Mouse (Mus musculus) spleen, postnatal 14 days (tissue): ENCODE measurements around the gene Tnik.

Experiments used
- DNase-seq, 2 experiments: peaks; one replicate each; pipeline ENCODE4 v3.0.0; 2021 to 2022; ENCODE audit warnings: low spot score in 2 of 2

Tnik gene

DNA sequence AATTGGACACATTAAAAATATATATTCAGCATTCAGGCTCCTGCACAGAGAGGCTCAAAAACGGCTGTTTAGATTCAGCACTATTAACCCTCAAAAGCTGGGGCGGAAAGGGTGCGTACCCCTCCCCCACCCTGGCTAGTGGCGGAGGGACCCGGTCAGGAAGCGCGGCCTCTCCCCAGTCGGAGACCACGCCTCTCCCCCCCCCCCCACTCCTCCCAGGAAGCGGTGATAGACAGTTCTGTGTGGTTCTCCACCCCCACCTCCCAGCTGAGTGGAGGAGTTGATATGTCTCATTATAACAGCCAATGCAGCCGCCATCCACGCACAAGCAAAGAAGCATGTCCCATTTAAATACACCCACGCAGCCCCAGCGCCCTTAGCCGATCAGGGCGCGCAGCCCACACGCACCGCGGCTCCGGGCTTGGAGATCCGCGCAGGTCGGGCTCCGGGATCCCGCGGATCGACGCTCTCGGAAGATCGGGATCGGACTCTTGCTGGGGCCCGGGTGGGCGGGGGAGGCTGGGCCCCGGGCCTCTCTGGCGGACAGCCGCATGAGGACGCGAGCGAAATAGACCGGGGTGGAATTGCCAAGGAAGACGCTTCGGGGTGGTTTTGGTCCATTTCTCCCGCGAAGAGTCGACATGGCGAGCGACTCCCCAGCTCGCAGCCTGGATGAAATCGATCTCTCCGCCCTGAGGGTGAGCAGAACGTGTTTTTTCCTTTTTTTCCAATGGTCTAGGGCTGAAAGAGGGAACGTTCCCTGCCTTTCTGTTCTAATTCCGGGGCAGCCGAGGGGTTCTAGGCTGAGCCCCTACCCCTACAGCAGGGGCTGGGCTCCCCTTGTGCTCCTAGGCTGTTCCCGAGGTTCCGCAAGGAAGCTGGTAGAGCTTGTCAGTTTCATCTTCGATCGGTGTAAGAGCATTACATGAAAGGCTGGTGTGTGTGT lies at the start of gene Tnik:
TSS of gene Tnik (plus strand) at position 213 of the 946 bp plus-strand sequence.
- peak; percentile 17 to 30 for DNase-seq

- DNase-seq = no peak
These were observed 48.1 kb upstream of the Tnik start for GRCm38 (mm10) chr3:28214886-28215311.

DNA sequence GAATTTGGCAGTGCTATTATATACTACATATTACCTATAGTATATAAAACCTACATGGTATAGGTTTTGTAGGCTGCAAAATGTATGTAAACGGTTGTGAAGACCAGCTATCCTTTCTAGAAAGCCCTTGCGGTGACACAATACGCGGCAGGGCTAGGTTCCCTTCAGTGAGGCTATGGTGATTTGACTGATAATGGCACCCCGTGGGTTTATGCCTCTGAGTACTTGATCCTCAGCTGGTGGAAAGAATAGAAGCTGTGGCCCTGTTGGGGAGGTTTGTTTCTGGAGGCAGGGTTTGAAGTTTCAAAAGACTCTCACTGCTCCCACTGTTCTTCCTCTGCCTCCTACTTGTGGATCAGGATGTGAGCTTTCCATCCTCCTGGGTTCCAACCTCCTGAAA lies 46.0 kb upstream of the Tnik start:
- no peak for DNase-seq

GRCm38 (mm10) chr3:28219533-28219932 lies 43.5 kb upstream of the Tnik start:
- no peak for DNase-seq

- no peak for DNase-seq
These were observed 43.0 kb upstream of the Tnik start for GRCm38 (mm10) chr3:28219964-28220363.

DNA sequence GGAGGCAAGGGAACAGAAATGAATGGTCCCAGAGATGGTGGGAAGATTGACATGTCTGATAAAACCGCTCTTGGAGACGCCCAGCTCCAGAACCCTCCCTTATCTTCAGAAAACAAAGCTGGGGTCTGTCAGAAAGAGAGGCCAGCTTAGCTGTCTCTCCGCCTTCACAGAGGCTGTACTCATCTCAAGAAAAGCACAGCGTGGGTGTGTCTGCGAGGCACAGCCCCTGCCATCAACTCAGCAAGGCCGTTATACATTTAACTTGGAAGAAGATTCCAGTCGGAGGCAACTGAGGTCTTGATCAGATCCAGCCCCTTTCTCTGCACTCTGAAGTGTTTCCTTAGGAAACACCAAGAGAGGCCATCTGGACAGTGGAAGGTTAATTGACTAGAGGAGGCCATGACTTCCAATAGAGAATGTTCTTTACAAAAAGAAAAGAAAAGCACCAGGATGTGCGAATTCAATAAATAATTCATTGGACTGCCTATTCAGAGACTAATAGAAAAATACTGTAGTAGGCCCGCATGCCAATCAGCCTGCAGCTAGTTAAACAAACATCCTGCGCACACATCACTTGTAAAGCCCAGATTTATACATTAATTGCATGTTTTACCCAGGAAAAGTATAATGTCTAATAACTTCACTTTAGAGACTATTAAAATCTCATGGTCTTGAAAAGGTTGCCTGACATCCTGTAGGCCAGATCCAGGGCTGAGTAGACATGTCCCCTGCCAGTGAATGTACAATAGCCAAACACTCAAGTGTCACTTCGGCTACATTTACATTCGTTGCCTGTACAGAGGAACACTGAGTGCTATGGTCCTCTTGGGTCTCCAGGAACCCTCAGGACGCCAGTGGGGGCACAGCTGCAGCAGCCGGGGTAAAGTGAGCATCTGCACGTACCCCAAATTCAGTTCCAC lies 38.3 kb upstream of the Tnik start:
- no peak for DNase-seq

DNA sequence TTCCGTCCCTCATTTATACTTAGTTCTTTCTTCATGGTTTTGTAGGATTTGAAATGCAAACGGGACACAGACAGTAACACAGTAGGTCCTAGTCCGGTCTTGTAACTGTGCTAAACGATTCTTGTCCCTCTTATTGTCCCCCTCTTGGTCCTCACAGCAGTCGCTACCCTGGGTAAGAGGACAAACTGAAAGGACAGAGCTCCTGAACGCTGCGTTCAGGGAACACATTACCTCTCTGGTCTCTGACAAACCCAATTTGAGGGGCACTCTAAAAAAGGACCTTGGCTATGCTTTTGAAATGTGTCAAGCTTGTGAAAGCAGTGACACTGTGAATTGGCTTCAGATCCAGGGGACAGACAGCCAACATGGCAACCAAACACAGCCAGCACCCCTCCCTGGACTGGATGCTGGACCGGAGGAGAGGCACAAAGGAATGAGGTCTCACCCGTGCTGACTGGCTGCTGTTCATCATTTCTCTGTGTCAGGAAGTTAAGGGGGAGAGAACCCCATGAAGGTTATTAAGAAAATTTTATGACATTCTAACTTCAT lies 37.6 kb upstream of the Tnik start:
- no peak for DNase-seq

DNA sequence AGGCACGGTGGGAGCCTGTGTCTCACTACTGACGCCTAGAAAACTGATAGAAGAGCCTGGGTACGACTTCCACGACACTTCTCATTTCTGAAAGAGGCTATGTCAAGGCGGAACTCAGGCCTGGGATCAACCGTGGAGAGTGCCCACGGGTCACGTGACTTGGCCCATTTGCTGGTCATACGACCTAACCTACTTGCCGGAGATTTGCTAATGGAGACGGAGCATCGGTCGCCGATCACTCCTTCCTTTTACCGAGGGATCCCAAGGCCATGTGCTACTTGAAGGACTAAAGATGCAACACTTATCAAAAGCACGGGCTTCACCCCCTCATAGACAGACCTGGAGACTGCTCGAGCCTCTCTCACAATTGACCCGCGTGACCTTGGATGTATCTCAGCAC lies 36.8 kb upstream of the Tnik start:
- DNase-seq = no peak

GRCm38 (mm10) chr3:28228930-28229329 lies 34.1 kb upstream of the Tnik start:
- DNase-seq = no peak

- DNase-seq = no peak
These were observed 33.5 kb upstream of the Tnik start for GRCm38 (mm10) chr3:28229503-28229902.

GRCm38 (mm10) chr3:28232885-28233284 lies 30.1 kb upstream of the Tnik start:
- no peak for DNase-seq

DNA sequence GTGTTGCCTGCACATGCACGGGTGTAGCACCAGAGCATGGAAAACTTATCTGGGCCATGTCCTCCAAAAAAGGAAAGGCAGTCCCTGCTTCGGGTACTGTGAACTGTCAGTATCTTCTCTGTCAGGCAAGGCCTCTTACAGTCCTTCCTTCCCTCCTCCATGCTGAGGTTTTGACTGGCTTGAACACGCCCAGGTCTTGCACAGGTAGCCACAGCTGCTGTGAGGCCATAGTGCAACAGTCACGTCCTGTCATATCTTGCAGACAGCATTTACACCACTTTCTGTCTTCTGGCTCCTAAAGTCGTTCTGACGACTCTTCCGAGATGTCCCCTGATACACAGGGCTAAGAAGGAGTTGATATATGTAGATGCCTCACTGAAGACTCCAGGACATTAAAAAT lies 28.8 kb upstream of the Tnik start:
- DNase-seq = no peak

DNA sequence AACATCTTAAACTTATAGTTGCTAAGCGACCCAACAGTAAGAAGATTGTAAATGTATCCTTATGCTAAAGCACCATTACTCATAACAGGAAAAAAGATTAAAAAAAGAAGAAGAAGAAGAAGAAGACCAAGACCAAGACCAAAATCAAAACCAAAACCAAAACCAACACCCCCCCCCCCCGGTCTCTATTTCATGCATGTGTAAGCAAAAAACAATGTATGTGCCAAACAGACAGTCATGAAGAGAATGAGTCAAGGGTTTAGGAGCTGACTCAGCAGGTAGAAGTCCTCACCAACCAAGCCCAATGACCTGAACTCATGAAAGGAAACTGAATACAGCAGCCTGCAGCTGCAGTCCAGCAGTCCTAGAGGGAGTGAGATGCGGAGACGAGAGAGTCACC lies 26.3 kb upstream of the Tnik start:
- DNase-seq = no peak

DNA sequence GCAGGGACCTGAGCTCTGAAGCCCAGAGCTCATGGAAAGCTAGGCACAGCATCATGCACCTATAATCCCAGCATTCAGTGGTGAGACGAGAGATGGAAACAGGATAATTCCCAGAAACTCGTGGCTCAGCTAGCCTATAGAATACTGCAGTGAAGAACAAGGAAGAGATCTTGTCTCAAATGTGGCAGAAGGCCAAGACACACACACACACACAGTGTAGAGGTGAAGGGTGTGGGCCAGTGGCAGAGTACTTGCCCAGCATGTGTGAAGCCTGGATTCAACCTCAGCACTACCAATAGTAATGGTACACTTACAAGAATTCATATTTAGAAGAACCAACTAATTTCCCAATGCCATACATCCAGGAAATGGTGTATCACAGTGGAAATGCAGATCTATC lies 24.9 kb upstream of the Tnik start:
- no peak for DNase-seq

GRCm38 (mm10) chr3:28242561-28242960 lies 20.5 kb upstream of the Tnik start:
- DNase-seq = no peak

GRCm38 (mm10) chr3:28244244-28244890 lies 18.6 kb upstream of the Tnik start:
- no peak for DNase-seq

- no peak for DNase-seq
These were observed 14.6 kb upstream of the Tnik start for GRCm38 (mm10) chr3:28248255-28248957.

GRCm38 (mm10) chr3:28255711-28256110 lies 7.3 kb upstream of the Tnik start:
- no peak for DNase-seq

GRCm38 (mm10) chr3:28262371-28263001 lies 528 bp upstream of the Tnik start:
- peak; percentile 5 to 12 for DNase-seq
